Mouse (Mus musculus): Measurements from ENCODE around the gene Pax9. TPM values are rescaled to one million over a fixed set of nuclear protein-coding genes. Genes with fewer than 3 reads are reported as not detected.
A peak's percentile ranks its signal among the peaks of the same experiment; 100 is the strongest.

Pax9 gene
- polyA plus RNA-seq, 1 experiment from 2014 or later = 2.8 TPM

- H3K4me3 ChIP-seq (replicated peaks; ENCODE audit: low read length) = no peak overlapping the region
- no peak for ATAC-seq (ENCODE audit: insufficient read depth, low FRiP score)
- no peak overlapping the region for H3K9ac ChIP-seq (ENCODE audit: low read length)
- H3K27me3 ChIP-seq (ENCODE audit: control insufficient read depth, insufficient read depth, low read length) = peaks cover 76% of the 10 kb centered on the region
- no peak overlapping the region for H3K27ac ChIP-seq (ENCODE audit: low read length)
- no peak overlapping the region for H3K4me2 ChIP-seq (ENCODE audit: low read depth, low read length)
- H3K9me3 ChIP-seq (replicated peaks; ENCODE audit: control insufficient read depth, low read length) = no peaks in the 10 kb centered on the region
- whole genome bisulfite sequencing = 8% methylated on average over 8 of the region's 8 CpGs
- no peaks in the 10 kb centered on the region for H3K36me3 ChIP-seq (ENCODE audit: control insufficient read depth, insufficient read depth, low read length)
- H3K4me1 ChIP-seq (ENCODE audit: control insufficient read depth, insufficient read depth, low read length) = no peaks in the 10 kb centered on the region
Observed at GRCm38 (mm10) chr12:56688920-56689319, 2.6 kb upstream of the Pax9 start.

- 8% methylated on average over 10 of the region's 10 CpGs for WGBS
- no peak overlapping the region for H3K4me3 ChIP-seq (replicated peaks; ENCODE audit: low read length)
- no peaks in the 10 kb centered on the region for H3K4me1 ChIP-seq (ENCODE audit: control insufficient read depth, insufficient read depth, low read length)
- H3K4me2 ChIP-seq (ENCODE audit: low read depth, low read length) = no peak overlapping the region
- H3K27me3 ChIP-seq (ENCODE audit: control insufficient read depth, insufficient read depth, low read length) = peaks cover 75% of the 10 kb centered on the region
- no peaks in the 10 kb centered on the region for H3K36me3 ChIP-seq (ENCODE audit: control insufficient read depth, insufficient read depth, low read length)
- no peak for ATAC-seq (ENCODE audit: insufficient read depth, low FRiP score)
- H3K9ac ChIP-seq (ENCODE audit: low read length) = no peak overlapping the region
- H3K9me3 ChIP-seq (replicated peaks; ENCODE audit: control insufficient read depth, low read length) = no peaks in the 10 kb centered on the region
- H3K27ac ChIP-seq (ENCODE audit: low read length) = no peak overlapping the region
Observed at GRCm38 (mm10) chr12:56689331-56689730, 2.2 kb upstream of the Pax9 start.

GRCm38 (mm10) chr12:56689736-56690135 is 1.8 kb upstream of the Pax9 start:
- Histone ChIP-seq H3K36me3 (ENCODE audit: control insufficient read depth, insufficient read depth, low read length) (no peaks in the 10 kb centered on the region), H3K9me3 (replicated peaks; ENCODE audit: control insufficient read depth, low read length) (no peaks in the 10 kb centered on the region), H3K9ac (ENCODE audit: low read length) (no peak overlapping the region), H3K4me1 (ENCODE audit: control insufficient read depth, insufficient read depth, low read length) (no peaks in the 10 kb centered on the region), H3K4me2 (ENCODE audit: low read depth, low read length) (no peak overlapping the region), H3K27ac (ENCODE audit: low read length) (no peak overlapping the region), H3K4me3 (replicated peaks; ENCODE audit: low read length) (no peak overlapping the region), H3K27me3 (ENCODE audit: control insufficient read depth, insufficient read depth, low read length) (peaks cover 78% of the 10 kb centered on the region)
- 1% methylated on average over 25 of the region's 25 CpGs for WGBS
- peak; percentile 33; the same call in 1 of the 2 replicates for ATAC-seq (ENCODE audit: insufficient read depth, low FRiP score)

- Histone ChIP-seq H3K9ac (ENCODE audit: low read length) (no peak overlapping the region), H3K36me3 (ENCODE audit: control insufficient read depth, insufficient read depth, low read length) (no peaks in the 10 kb centered on the region), H3K4me3 (replicated peaks; ENCODE audit: low read length) (no peak overlapping the region), H3K27ac (ENCODE audit: low read length) (no peak overlapping the region), H3K4me2 (ENCODE audit: low read depth, low read length) (no peak overlapping the region), H3K9me3 (replicated peaks; ENCODE audit: control insufficient read depth, low read length) (no peaks in the 10 kb centered on the region), H3K4me1 (ENCODE audit: control insufficient read depth, insufficient read depth, low read length) (peaks cover 5% of the 10 kb centered on the region), H3K27me3 (ENCODE audit: control insufficient read depth, insufficient read depth, low read length) (peaks cover 84% of the 10 kb centered on the region)
- ATAC-seq (ENCODE audit: insufficient read depth, low FRiP score) = no peak
- WGBS = 5% methylated on average over 16 of the region's 16 CpGs
Observed at GRCm38 (mm10) chr12:56690366-56690765, 1.2 kb upstream of the Pax9 start.

GRCm38 (mm10) chr12:56691001-56691400 is 566 bp upstream of the Pax9 start:
- no peaks in the 10 kb centered on the region for H3K36me3 ChIP-seq (ENCODE audit: control insufficient read depth, insufficient read depth, low read length)
- no peak for ATAC-seq (ENCODE audit: insufficient read depth, low FRiP score)
- H3K4me2 ChIP-seq (ENCODE audit: low read depth, low read length) = peak overlapping the region; percentile 38
- H3K4me3 ChIP-seq (replicated peaks; ENCODE audit: low read length) = peak overlapping the region; percentile 35
- H3K9me3 ChIP-seq (replicated peaks; ENCODE audit: control insufficient read depth, low read length) = no peaks in the 10 kb centered on the region
- H3K9ac ChIP-seq (ENCODE audit: low read length) = no peak overlapping the region
- H3K27me3 ChIP-seq (ENCODE audit: control insufficient read depth, insufficient read depth, low read length) = peaks cover 85% of the 10 kb centered on the region
- no peak overlapping the region for H3K27ac ChIP-seq (ENCODE audit: low read length)
- peaks cover 11% of the 10 kb centered on the region for H3K4me1 ChIP-seq (ENCODE audit: control insufficient read depth, insufficient read depth, low read length)
- WGBS = 5% methylated on average over 12 of the region's 12 CpGs

- Histone ChIP-seq H3K4me1 (ENCODE audit: control insufficient read depth, insufficient read depth, low read length) (peaks cover 17% of the 10 kb centered on the region), H3K36me3 (ENCODE audit: control insufficient read depth, insufficient read depth, low read length) (no peaks in the 10 kb centered on the region), H3K4me2 (ENCODE audit: low read depth, low read length) (0 out of 2 replicates have a peak overlapping the region, but pooled peaks have one; percentile 10), H3K9me3 (replicated peaks; ENCODE audit: control insufficient read depth, low read length) (no peaks in the 10 kb centered on the region), H3K4me3 (replicated peaks; ENCODE audit: low read length) (peak overlapping the region; percentile 9; the same call in 1 of the 2 replicates), H3K27ac (ENCODE audit: low read length) (no peak overlapping the region), H3K27me3 (ENCODE audit: control insufficient read depth, insufficient read depth, low read length) (peaks cover 89% of the 10 kb centered on the region), H3K9ac (ENCODE audit: low read length) (peak overlapping the region; percentile 29; the same call in 1 of the 2 replicates)
- WGBS = 17% methylated on average over 19 of the region's 19 CpGs
- no peak for ATAC-seq (ENCODE audit: insufficient read depth, low FRiP score)
Observed at GRCm38 (mm10) chr12:56692536-56692935, 969 bp downstream of the Pax9 start.

GRCm38 (mm10) chr12:56693411-56694098 is 2.0 kb downstream of the Pax9 start:
- no peak overlapping the region for H3K9ac ChIP-seq (ENCODE audit: low read length)
- H3K36me3 ChIP-seq (ENCODE audit: control insufficient read depth, insufficient read depth, low read length) = no peaks in the 10 kb centered on the region
- no peaks in the 10 kb centered on the region for H3K9me3 ChIP-seq (replicated peaks; ENCODE audit: control insufficient read depth, low read length)
- H3K27me3 ChIP-seq (ENCODE audit: control insufficient read depth, insufficient read depth, low read length) = peaks cover 88% of the 10 kb centered on the region
- WGBS = 13% methylated on average over 14 of the region's 14 CpGs
- H3K4me3 ChIP-seq (replicated peaks; ENCODE audit: low read length) = no peak overlapping the region
- no peak overlapping the region for H3K4me2 ChIP-seq (ENCODE audit: low read depth, low read length)
- no peak for ATAC-seq (ENCODE audit: insufficient read depth, low FRiP score)
- H3K27ac ChIP-seq (ENCODE audit: low read length) = no peak overlapping the region
- H3K4me1 ChIP-seq (ENCODE audit: control insufficient read depth, insufficient read depth, low read length) = peaks cover 17% of the 10 kb centered on the region

- Histone ChIP-seq H3K36me3 (ENCODE audit: control insufficient read depth, insufficient read depth, low read length) (no peaks in the 10 kb centered on the region), H3K9ac (ENCODE audit: low read length) (no peak overlapping the region), H3K9me3 (replicated peaks; ENCODE audit: control insufficient read depth, low read length) (no peaks in the 10 kb centered on the region), H3K4me3 (replicated peaks; ENCODE audit: low read length) (no peak overlapping the region), H3K27ac (ENCODE audit: low read length) (no peak overlapping the region), H3K27me3 (ENCODE audit: control insufficient read depth, insufficient read depth, low read length) (peaks cover 85% of the 10 kb centered on the region), H3K4me2 (ENCODE audit: low read depth, low read length) (no peak overlapping the region), H3K4me1 (ENCODE audit: control insufficient read depth, insufficient read depth, low read length) (peaks cover 17% of the 10 kb centered on the region)
- 8% methylated on average over 14 of the region's 14 CpGs for WGBS
- no peak for ATAC-seq (ENCODE audit: insufficient read depth, low FRiP score)
Observed at GRCm38 (mm10) chr12:56694361-56694760, 2.8 kb downstream of the Pax9 start.

GRCm38 (mm10) chr12:56694936-56695335 is 3.4 kb downstream of the Pax9 start:
- H3K4me3 ChIP-seq (replicated peaks; ENCODE audit: low read length) = peak overlapping the region; percentile 50
- H3K27ac ChIP-seq (ENCODE audit: low read length) = no peak overlapping the region
- WGBS = 3% methylated on average over 11 of the region's 11 CpGs
- no peaks in the 10 kb centered on the region for H3K9me3 ChIP-seq (replicated peaks; ENCODE audit: control insufficient read depth, low read length)
- H3K4me1 ChIP-seq (ENCODE audit: control insufficient read depth, insufficient read depth, low read length) = peaks cover 17% of the 10 kb centered on the region
- H3K27me3 ChIP-seq (ENCODE audit: control insufficient read depth, insufficient read depth, low read length) = peaks cover 89% of the 10 kb centered on the region
- H3K9ac ChIP-seq (ENCODE audit: low read length) = no peak overlapping the region
- peak overlapping the region; percentile 66 for H3K4me2 ChIP-seq (ENCODE audit: low read depth, low read length)
- H3K36me3 ChIP-seq (ENCODE audit: control insufficient read depth, insufficient read depth, low read length) = no peaks in the 10 kb centered on the region
- ATAC-seq (ENCODE audit: insufficient read depth, low FRiP score) = no peak
